Mouse (Mus musculus) left cerebral cortex, adult 18-20 months (tissue): ENCODE results near the gene Srsf4. TPM values are rescaled to one million over a fixed set of nuclear protein-coding genes. Genes with fewer than 3 reads are reported as not detected.

Source experiments
- total RNA-seq, 2 experiments: library from RNA; stranded (reverse); gene quantifications; 2 replicates each; pipeline ENCODE4 v1.2.3; 2021

Gene Srsf4
- total RNA-seq, 2 experiments from 2014 or later, result 67.1 to 68.0 TPM

Other genes with a start within 250 kb of the Srsf4 start
- gene Ptpru, start 35.3 kb upstream of the Srsf4 start, total RNA-seq, result 10 to 100 TPM; 33.2 to 47.6 TPM
- gene Mecr, start 30.1 kb upstream of the Srsf4 start, total RNA-seq, result 10 to 100 TPM; 28.9 to 31.7 TPM
- 10 to 100 TPM in 1 of 2 experiments, 1 to 10 TPM in 1; 8.4 to 13.5 TPM for gene Tmem200b, start 48.2 kb downstream of the Srsf4 start, total RNA-seq
- gene Gm10300, start 201.1 kb downstream of the Srsf4 start, total RNA-seq, result not detected
- 10 to 100 TPM; 39.0 TPM for gene Epb41, start 201.7 kb downstream of the Srsf4 start, total RNA-seq